Mouse (Mus musculus): ENCODE measurements around the gene Map4. TPM values are rescaled to one million over a fixed set of nuclear protein-coding genes. Genes with fewer than 3 reads are reported as not detected.

The Map4 gene
- polyA plus RNA-seq, 1 experiment from 2014 or later, result 79.9 TPM

GRCm38 (mm10) chr9:110037895-110038294 lies 106.6 kb downstream of the Map4 start:
- WGBS, result 86% methylated on average over 8 of the region's 8 CpGs
- no peak overlapping the region for H3K4me3 ChIP-seq (ENCODE audit: control insufficient read depth in 1 of 2, insufficient read depth in 1 of 2, low read depth in 1 of 2, low read length in 2 of 2)
- H3K4me2 ChIP-seq (ENCODE audit: low read length), result no peak overlapping the region
- no peaks in the 10 kb centered on the region for H3K4me1 ChIP-seq (ENCODE audit: control insufficient read depth in 2 of 2, insufficient read depth in 2 of 2, low read length in 2 of 2)
- H3K9me3 ChIP-seq (ENCODE audit: control insufficient read depth, low read length), result no peaks in the 10 kb centered on the region
- H3K27ac ChIP-seq (replicated peaks in 1 of 2; ENCODE audit: control insufficient read depth in 1 of 2, insufficient read depth in 1 of 2, low read depth in 2 of 2, low read length in 2 of 2), result no peak overlapping the region
- H3K27me3 ChIP-seq (ENCODE audit: control insufficient read depth, insufficient read depth, low read length), result no peaks in the 10 kb centered on the region
- peaks cover 76% of the 10 kb centered on the region for H3K36me3 ChIP-seq (ENCODE audit: control insufficient read depth, insufficient read depth, low read length)
- H3K9ac ChIP-seq (ENCODE audit: low read length), result no peak overlapping the region
- no peak for ATAC-seq (ENCODE audit: insufficient number of reproducible peaks, insufficient read depth, low FRiP score, low read depth)

- no peak for ATAC-seq (ENCODE audit: insufficient number of reproducible peaks, insufficient read depth, low FRiP score, low read depth)
- H3K36me3 ChIP-seq (ENCODE audit: control insufficient read depth, insufficient read depth, low read length), result peaks cover 77% of the 10 kb centered on the region
- no peaks in the 10 kb centered on the region for H3K4me1 ChIP-seq (ENCODE audit: control insufficient read depth in 2 of 2, insufficient read depth in 2 of 2, low read length in 2 of 2)
These were observed 107.2 kb downstream of the Map4 start for GRCm38 (mm10) chr9:110038485-110038884.

GRCm38 (mm10) chr9:110044373-110044772 lies 113.1 kb downstream of the Map4 start:
- Histone ChIP-seq H3K36me3 (ENCODE audit: control insufficient read depth, insufficient read depth, low read length) (peaks cover 33% of the 10 kb centered on the region), H3K4me3 (ENCODE audit: control insufficient read depth in 1 of 2, insufficient read depth in 1 of 2, low read depth in 1 of 2, low read length in 2 of 2) (no peak overlapping the region), H3K27ac (replicated peaks in 1 of 2; ENCODE audit: control insufficient read depth in 1 of 2, insufficient read depth in 1 of 2, low read depth in 2 of 2, low read length in 2 of 2) (no peak overlapping the region), H3K4me2 (ENCODE audit: low read length) (no peak overlapping the region), H3K27me3 (ENCODE audit: control insufficient read depth, insufficient read depth, low read length) (no peaks in the 10 kb centered on the region), H3K9me3 (ENCODE audit: control insufficient read depth, low read length) (no peaks in the 10 kb centered on the region), H3K9ac (ENCODE audit: low read length) (no peak overlapping the region), H3K4me1 (ENCODE audit: control insufficient read depth in 2 of 2, insufficient read depth in 2 of 2, low read length in 2 of 2) (no peaks in the 10 kb centered on the region)
- 91% methylated on average over 4 of the region's 4 CpGs for WGBS
- ATAC-seq (ENCODE audit: insufficient number of reproducible peaks, insufficient read depth, low FRiP score, low read depth), result no peak

More at GRCm38 (mm10) chr9:110038485-110038884, 107.2 kb downstream of the Map4 start:
- Histone ChIP-seq H3K9ac (ENCODE audit: low read length) (no peak overlapping the region), H3K27ac (replicated peaks in 1 of 2; ENCODE audit: control insufficient read depth in 1 of 2, insufficient read depth in 1 of 2, low read depth in 2 of 2, low read length in 2 of 2) (no peak overlapping the region), H3K9me3 (ENCODE audit: control insufficient read depth, low read length) (no peaks in the 10 kb centered on the region), H3K27me3 (ENCODE audit: control insufficient read depth, insufficient read depth, low read length) (no peaks in the 10 kb centered on the region), H3K4me3 (ENCODE audit: control insufficient read depth in 1 of 2, insufficient read depth in 1 of 2, low read depth in 1 of 2, low read length in 2 of 2) (no peak overlapping the region), H3K4me2 (ENCODE audit: low read length) (no peak overlapping the region)
- 94% methylated on average over 2 of the region's 2 CpGs for whole genome bisulfite sequencing

- H3K27me3 ChIP-seq (ENCODE audit: control insufficient read depth, insufficient read depth, low read length), result no peaks in the 10 kb centered on the region
- no peaks in the 10 kb centered on the region; a peak in 1 of 4 replicates for H3K4me1 ChIP-seq (ENCODE audit: control insufficient read depth in 2 of 2, insufficient read depth in 2 of 2, low read length in 2 of 2)
- no peak overlapping the region for H3K4me2 ChIP-seq (ENCODE audit: low read length)
- H3K9me3 ChIP-seq (ENCODE audit: control insufficient read depth, low read length), result no peaks in the 10 kb centered on the region
- no peak for ATAC-seq (ENCODE audit: insufficient number of reproducible peaks, insufficient read depth, low FRiP score, low read depth)
- H3K27ac ChIP-seq (replicated peaks in 1 of 2; ENCODE audit: control insufficient read depth in 1 of 2, insufficient read depth in 1 of 2, low read depth in 2 of 2, low read length in 2 of 2), result no peak overlapping the region
- H3K9ac ChIP-seq (ENCODE audit: low read length), result no peak overlapping the region
- peaks cover 20% of the 10 kb centered on the region for H3K36me3 ChIP-seq (ENCODE audit: control insufficient read depth, insufficient read depth, low read length)
- no peak overlapping the region for H3K4me3 ChIP-seq (ENCODE audit: control insufficient read depth in 1 of 2, insufficient read depth in 1 of 2, low read depth in 1 of 2, low read length in 2 of 2)
These were observed 114.6 kb downstream of the Map4 start for GRCm38 (mm10) chr9:110045763-110046377.

GRCm38 (mm10) chr9:110047260-110047659 lies 116.0 kb downstream of the Map4 start:
- ATAC-seq (ENCODE audit: insufficient number of reproducible peaks, insufficient read depth, low FRiP score, low read depth), result no peak
- Histone ChIP-seq H3K4me2 (ENCODE audit: low read length) (no peak overlapping the region), H3K27ac (replicated peaks in 1 of 2; ENCODE audit: control insufficient read depth in 1 of 2, insufficient read depth in 1 of 2, low read depth in 2 of 2, low read length in 2 of 2) (no peak overlapping the region), H3K4me1 (ENCODE audit: control insufficient read depth in 2 of 2, insufficient read depth in 2 of 2, low read length in 2 of 2) (peaks cover 8 to 13% of the 10 kb centered on the region in 2 experiments), H3K4me3 (ENCODE audit: control insufficient read depth in 1 of 2, insufficient read depth in 1 of 2, low read depth in 1 of 2, low read length in 2 of 2) (no peak overlapping the region), H3K36me3 (ENCODE audit: control insufficient read depth, insufficient read depth, low read length) (peaks cover 19% of the 10 kb centered on the region; the same call in 1 of the 2 replicates), H3K9ac (ENCODE audit: low read length) (no peak overlapping the region), H3K27me3 (ENCODE audit: control insufficient read depth, insufficient read depth, low read length) (no peaks in the 10 kb centered on the region), H3K9me3 (ENCODE audit: control insufficient read depth, low read length) (no peaks in the 10 kb centered on the region)

- Histone ChIP-seq H3K9me3 (ENCODE audit: control insufficient read depth, low read length) (no peaks in the 10 kb centered on the region), H3K27me3 (ENCODE audit: control insufficient read depth, insufficient read depth, low read length) (no peaks in the 10 kb centered on the region), H3K9ac (ENCODE audit: low read length) (no peak overlapping the region), H3K4me1 (ENCODE audit: control insufficient read depth in 2 of 2, insufficient read depth in 2 of 2, low read length in 2 of 2) (peaks cover 13 to 19% of the 10 kb centered on the region in 2 experiments), H3K4me2 (ENCODE audit: low read length) (no peak overlapping the region), H3K4me3 (ENCODE audit: control insufficient read depth in 1 of 2, insufficient read depth in 1 of 2, low read depth in 1 of 2, low read length in 2 of 2) (no peak overlapping the region), H3K36me3 (ENCODE audit: control insufficient read depth, insufficient read depth, low read length) (peaks cover 18% of the 10 kb centered on the region; the same call in 1 of the 2 replicates), H3K27ac (replicated peaks in 1 of 2; ENCODE audit: control insufficient read depth in 1 of 2, insufficient read depth in 1 of 2, low read depth in 2 of 2, low read length in 2 of 2) (no peak overlapping the region)
- 72% methylated on average over 3 of the region's 3 CpGs for WGBS
- ATAC-seq (ENCODE audit: insufficient number of reproducible peaks, insufficient read depth, low FRiP score, low read depth), result no peak
These were observed 116.6 kb downstream of the Map4 start for GRCm38 (mm10) chr9:110047857-110048256.

- Histone ChIP-seq H3K4me1 (ENCODE audit: control insufficient read depth in 2 of 2, insufficient read depth in 2 of 2, low read length in 2 of 2) (peaks cover 21 to 38% of the 10 kb centered on the region in 2 experiments), H3K36me3 (ENCODE audit: control insufficient read depth, insufficient read depth, low read length) (peaks cover 9% of the 10 kb centered on the region; the same call in 1 of the 2 replicates), H3K4me2 (ENCODE audit: low read length) (no peak overlapping the region), H3K27me3 (ENCODE audit: control insufficient read depth, insufficient read depth, low read length) (no peaks in the 10 kb centered on the region), H3K9ac (ENCODE audit: low read length) (no peak overlapping the region), H3K27ac (replicated peaks in 1 of 2; ENCODE audit: control insufficient read depth in 1 of 2, insufficient read depth in 1 of 2, low read depth in 2 of 2, low read length in 2 of 2) (no peak overlapping the region), H3K9me3 (ENCODE audit: control insufficient read depth, low read length) (no peaks in the 10 kb centered on the region), H3K4me3 (ENCODE audit: control insufficient read depth in 1 of 2, insufficient read depth in 1 of 2, low read depth in 1 of 2, low read length in 2 of 2) (no peak overlapping the region)
- ATAC-seq (ENCODE audit: insufficient number of reproducible peaks, insufficient read depth, low FRiP score, low read depth), result no peak
These were observed 119.9 kb downstream of the Map4 start for GRCm38 (mm10) chr9:110051184-110051583.

Measured in heart, embryonic 14.5 days (tissue).